Mouse (Mus musculus) naive thymus-derived CD4-positive, alpha-beta T cell, adult 2 months (primary cell): Measurements from ENCODE around the gene Slc25a48.

Experiments
- DNase-seq: peaks from one replicate; pipeline ENCODE4 v3.0.0-alpha.2; 2011; ENCODE audit warnings: low read depth

Slc25a48 gene

GRCm38 (mm10) chr13:56438211-56439075 is at the start of gene Slc25a48:
TSS of gene Slc25a48 (plus strand) at chr13:56438355.
- no peak for DNase-seq

DNA sequence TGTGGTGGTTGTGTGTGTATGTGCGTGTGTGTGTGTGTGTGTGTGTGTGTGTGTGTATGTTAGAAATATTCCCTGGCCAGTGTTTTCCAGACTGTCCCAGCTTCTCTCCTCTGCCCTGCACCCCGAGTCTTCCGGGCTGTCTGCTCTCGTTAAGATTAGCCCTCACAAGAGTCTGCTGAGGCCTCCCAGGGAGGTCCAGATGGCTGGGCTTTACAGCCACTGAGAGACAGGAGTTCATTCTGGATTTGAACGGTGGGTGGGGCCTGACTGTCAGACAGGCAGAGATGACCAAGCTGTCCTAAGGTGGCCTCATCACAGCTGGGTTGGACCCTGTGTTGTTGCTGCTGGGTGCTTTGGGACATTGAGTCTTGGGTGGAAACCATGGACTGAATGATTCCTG is 40.6 kb upstream of the Slc25a48 start:
- DNase-seq: no peak

DNA sequence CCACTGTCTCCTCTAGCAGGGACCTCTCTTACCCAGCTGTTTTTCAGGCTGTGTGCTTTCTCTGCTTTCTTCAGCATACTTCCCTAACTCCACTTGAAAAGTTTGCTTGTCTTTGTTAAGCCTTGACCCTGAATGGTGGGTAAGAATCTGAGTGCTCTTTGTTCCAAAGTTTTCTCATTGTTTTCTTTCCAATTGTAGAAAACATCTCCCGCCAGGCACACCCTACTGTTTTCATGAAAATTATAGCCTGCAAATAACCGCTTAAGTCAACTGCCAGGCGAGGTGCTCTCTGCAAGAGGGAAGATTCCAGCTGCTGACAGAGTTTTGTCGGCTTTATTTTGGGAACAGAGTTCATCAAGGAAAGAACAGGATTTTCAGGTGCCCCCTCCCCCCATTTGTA is 37.0 kb upstream of the Slc25a48 start:
- no peak for DNase-seq

DNA sequence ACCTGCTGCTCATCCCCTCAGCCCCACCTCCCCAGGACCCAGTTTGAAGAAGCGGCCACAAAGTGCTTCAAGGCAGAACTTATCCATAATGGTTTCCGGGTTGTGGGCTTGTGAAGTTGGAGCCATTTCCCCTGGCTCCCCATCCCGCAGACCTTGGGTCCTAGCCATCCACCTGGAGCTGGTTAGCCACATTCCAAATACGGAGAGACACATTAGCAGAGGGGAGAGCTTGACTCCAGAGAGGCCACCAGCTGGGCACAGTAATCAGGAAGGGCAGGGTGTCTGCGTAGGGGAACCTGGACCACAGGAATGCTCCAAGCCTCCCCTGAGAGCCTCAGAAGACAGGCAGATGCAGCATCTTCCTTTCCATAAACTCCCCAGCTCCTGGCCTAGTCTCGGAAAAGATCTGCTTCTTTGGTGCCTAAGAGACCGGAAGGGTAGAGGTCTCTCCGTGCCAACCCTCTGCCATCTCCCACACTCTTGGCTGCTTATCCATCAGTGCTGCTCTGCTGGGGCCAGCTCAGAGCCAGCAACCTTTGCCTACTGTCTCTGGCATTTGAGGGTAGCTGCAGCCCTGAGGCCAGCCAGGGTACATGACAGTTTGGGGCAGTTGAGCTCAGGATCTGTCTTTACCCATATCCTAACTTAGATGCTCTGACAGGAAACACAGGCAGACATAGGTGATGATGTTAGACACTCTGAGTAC is 34.6 kb upstream of the Slc25a48 start:
- no peak for DNase-seq

DNA sequence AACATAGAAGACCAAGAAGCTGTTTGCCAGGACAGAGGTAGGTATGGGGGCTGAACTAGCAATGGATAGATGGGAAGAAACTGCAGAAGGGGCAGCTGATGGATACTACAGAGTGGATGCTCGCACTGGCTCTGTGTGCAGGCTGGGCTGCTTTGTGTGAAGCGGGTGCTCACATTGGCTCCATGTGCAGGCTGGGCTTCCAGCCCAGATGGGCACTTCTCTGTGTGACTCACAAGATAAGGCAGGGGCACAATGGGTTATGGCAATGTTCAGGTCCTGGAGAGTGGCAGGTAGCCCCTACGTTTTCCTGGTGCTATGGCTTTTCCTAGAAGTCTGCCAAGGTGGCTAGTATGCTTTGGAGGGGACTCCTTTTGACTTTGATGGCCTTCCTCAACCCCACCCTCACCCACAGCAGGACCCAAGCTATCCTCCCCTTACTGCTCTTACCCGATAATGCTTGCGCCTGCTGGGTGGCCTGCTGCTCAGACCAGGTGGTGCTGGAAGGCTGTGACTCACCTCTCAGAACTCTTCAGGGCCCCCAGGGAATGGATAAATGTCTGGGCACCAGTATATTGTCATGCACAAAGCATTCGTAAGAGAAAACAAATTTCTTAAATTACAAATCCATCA is 33.5 kb upstream of the Slc25a48 start:
- DNase-seq: no peak

DNA sequence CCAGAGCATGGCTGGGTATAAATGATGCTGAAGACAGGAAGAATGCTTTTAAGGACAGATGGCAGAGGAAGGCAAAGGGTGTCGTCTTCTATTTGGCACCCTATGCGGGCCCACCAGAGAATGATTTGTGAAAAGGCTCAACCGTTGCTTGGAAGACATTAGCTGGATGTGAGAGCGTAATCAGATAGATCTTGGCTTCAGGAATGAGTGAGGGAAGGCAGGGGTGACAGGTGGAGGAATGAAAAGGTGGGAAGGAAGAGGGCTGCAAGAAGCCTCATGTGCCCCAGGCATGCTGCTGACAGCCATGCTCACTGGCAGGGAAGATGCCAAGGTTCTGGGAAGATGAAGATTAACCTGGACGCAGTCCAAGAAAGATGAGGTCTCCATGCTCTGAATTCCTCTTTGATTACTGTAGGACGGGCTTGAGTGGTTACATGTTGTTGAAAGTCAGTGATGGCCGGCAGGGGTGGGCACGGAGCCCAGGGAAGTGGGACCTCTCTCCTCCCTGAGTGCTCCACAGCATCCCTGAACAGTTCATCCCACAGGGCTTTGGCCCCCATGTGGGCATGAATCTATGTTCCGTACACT is 25.8 kb upstream of the Slc25a48 start:
- no peak for DNase-seq

DNA sequence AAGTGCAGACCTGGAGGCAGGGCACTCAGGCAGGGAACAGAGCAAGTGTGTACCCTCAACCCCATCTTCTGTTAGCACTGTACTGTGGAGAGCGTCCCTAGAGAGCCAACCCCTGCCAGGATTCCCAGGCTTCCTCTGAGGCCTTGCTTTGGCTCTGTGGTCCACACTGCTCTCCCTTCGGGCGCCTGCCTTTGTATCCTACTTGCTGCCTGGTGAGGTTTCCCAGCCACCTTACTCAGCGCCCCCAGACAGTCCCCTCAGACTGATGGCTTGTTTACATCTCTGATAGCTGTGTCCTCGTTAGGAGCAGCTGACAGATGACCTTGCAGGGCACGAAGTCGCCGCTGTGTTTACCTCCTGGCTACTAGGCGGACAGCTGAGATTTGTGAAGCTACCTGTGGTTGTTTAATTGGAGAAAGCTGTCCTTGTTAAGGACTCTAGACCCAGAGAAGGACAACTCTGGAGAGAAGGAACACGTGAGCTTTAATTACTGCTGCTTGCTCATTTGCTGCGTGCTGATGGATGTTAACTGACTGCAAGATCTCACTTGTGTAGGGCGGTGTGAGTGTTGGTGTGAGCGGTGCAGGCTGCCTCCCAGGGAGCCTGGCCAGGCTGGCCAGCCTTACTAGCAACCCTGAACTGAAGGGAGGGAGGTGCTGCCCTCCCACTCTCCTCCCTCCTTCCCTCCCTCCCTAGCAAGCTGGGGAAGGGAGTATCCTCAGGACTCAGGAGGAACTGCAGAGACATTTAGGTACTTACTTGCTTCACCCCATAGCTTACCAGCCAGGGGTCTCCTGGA is 19.3 kb upstream of the Slc25a48 start:
- no peak for DNase-seq

DNA sequence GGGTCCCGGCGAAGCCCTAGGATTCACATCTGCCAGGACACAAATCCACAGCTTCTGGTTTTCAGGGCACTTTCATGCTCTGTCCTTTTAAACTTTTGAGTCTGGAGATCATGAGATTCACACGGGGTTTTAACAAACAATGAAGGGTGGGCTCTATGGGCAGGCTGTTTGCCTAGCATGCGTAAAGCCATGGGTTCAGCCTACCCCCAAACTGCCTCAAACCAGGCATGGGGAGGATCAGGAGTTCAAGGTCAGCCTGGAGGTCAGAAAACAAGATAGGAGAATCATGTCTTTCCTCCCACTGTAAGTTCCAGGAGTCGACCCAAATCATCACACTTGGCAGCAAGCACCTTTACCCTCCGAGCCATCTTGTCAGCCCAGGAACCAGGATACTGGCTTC is 18.6 kb upstream of the Slc25a48 start:
- DNase-seq: no peak

GRCm38 (mm10) chr13:56422072-56422723 is 16.0 kb upstream of the Slc25a48 start:
- peak; percentile 26 for DNase-seq

DNA sequence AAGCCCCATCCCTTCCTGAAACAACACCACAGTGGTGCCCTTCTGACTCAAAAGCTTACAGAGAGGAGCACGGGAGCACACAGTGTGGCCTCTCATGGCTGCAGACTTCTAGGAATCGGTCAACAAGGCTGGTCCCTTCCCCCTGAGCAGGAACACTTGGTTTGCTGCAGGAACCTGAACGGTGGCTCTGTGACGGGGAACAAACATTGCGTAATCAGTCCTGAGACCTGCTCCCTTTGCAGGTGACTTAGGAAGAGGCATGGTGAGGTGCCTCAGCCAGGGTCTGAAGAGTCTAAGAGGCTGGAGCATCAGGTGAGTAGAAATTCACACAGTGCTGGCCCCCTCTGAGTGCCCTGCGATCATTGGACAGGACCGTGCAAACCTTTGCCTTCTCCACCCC is 12.2 kb upstream of the Slc25a48 start:
- no peak for DNase-seq

DNA sequence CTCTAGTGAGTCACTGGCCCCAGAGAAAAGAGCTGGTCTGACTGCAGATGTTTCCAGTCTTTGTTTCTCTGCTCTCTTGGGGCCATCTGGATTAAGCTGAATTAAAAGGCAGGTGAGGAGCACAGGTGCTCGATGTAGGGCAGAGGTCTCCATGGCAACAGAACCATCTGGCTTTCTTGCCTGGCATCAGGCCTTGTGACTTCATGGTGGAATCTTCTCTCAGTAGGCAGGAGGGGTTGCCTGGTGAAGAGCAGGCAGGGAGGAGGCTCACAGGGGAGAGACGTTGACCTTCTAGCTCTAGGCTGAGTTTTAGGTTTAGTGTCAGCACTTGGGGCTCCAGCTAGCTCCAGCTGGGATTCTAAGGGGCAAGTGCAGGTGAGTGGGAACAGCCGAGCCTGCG is 11.8 kb upstream of the Slc25a48 start, which contains the start of gene Gm3045:
TSS of gene Gm3045 (plus strand) at position 230 of the 400 bp plus-strand sequence.
- DNase-seq: no peak

GRCm38 (mm10) chr13:56428724-56429500 is 9.2 kb upstream of the Slc25a48 start:
- DNase-seq: peak; percentile 12

- DNase-seq: no peak
Observed at GRCm38 (mm10) chr13:56432496-56432895, 5.7 kb upstream of the Slc25a48 start.

DNA sequence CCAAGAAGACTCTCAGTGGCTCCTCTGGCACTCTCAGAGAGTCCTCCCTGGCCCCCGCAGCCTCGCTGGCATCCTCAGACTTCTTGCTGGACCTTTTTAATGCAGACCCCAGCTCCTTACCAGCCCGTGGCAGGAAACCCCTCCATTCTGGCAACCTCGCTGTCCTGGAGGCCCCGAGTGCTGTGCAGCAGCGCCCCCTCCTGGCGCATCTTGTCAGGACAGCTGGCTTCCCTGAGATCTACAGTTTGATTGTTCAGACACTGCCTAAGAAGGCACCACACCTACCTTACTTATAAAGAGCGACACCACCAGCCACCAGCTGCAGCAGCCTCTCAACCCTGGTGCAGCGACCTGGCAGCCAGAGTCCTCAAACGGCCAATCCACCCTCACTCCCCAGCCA is 4.7 kb upstream of the Slc25a48 start:
- DNase-seq: peak; percentile 18

GRCm38 (mm10) chr13:56434311-56434751 is 3.8 kb upstream of the Slc25a48 start:
- DNase-seq: no peak

- no peak for DNase-seq
Observed at GRCm38 (mm10) chr13:56435615-56436287, 2.4 kb upstream of the Slc25a48 start.

- no peak for DNase-seq
Observed at GRCm38 (mm10) chr13:56443411-56443810, 5.3 kb downstream of the Slc25a48 start.

DNA sequence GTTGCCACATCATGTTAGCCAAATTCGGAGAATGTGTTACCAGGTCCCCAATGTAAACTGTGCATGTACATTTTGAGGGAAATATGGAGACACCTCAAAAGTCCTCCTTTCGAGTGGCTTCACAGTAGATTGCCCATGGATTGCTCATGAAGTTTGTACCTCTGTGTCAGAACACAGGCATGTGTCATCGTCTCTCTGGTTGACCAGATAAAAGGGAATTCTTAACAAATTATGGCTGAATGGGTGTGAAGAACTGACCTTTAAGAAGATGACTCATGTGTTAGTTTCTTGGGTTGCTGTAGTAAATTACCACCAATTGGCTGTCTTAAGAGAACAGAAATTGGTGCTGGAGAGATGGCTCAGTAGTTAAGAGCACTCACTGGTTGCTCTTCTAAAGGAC is 6.0 kb downstream of the Slc25a48 start:
- no peak for DNase-seq

- no peak for DNase-seq
Observed at GRCm38 (mm10) chr13:56444996-56445395, 6.8 kb downstream of the Slc25a48 start.
